ENCODE assay signal across 8 mouse cellular contexts in genomic region chr17:34587814-34588213, GRCm38 (mm10). TPM values are rescaled to one million over a fixed set of nuclear protein-coding genes. Genes with fewer than 3 reads are reported as not detected.
A peak's percentile ranks its signal among the peaks of the same experiment; 100 is the strongest.
DNase-seq lines count a peak whose midpoint lies in the region; ATAC-seq and TF ChIP-seq lines count a peak whose summit lies in the region.

No protein-coding gene starts in this region.

- TF ChIP-seq POLR2A in bone marrow, adult 2 months (IDR thresholded peaks at IDR 0.05; ENCODE audit: borderline replicate concordance, control insufficient read depth, low read depth, low read length): no peak

- H3K9ac ChIP-seq in kidney, embryonic 15.5 days: peak overlapping the region; percentile 95
- H3K9ac ChIP-seq in hindbrain, embryonic 14.5 days: peak overlapping the region; percentile 95
- H3K9ac ChIP-seq in midbrain, embryonic 15.5 days: peak overlapping the region; percentile 86

- H3K4me3 ChIP-seq in kidney, embryonic 15.5 days (replicated peaks): peak overlapping the region; percentile 82
- peak overlapping the region; percentile 76 for H3K4me3 ChIP-seq in bone marrow, adult 2 months (replicated peaks; ENCODE audit: control insufficient read depth, low read depth, low read length)
- H3K4me3 ChIP-seq in hindbrain, embryonic 14.5 days (replicated peaks; ENCODE audit: low read length): peak overlapping the region; percentile 74
- H3K4me3 ChIP-seq in midbrain, embryonic 15.5 days: peak overlapping the region; percentile 78

- WGBS in kidney, embryonic 15.5 days: 4% methylated on average over 19 of the region's 19 CpGs
- under 1% methylated on average over 19 of the region's 19 CpGs for WGBS in bone marrow, adult 2 months
- WGBS in hindbrain, embryonic 14.5 days: 3% methylated on average over 19 of the region's 19 CpGs
- 4% methylated on average over 19 of the region's 19 CpGs for WGBS in midbrain, embryonic 15.5 days

- no peaks in the 10 kb centered on the region for H3K27me3 ChIP-seq in kidney, embryonic 15.5 days
- no peaks in the 10 kb centered on the region for H3K27me3 ChIP-seq in hindbrain, embryonic 14.5 days (ENCODE audit: control insufficient read depth, insufficient read depth, low read length)
- no peaks in the 10 kb centered on the region for H3K27me3 ChIP-seq in midbrain, embryonic 15.5 days (replicated peaks)

- no peak for ATAC-seq in kidney, embryonic 15.5 days (replicated peaks; ENCODE audit: low FRiP score)
- no peak for ATAC-seq in hindbrain, embryonic 14.5 days (ENCODE audit: low FRiP score)
- no peak for ATAC-seq in midbrain, embryonic 15.5 days (replicated peaks)

- no peaks in the 10 kb centered on the region for H3K9me3 ChIP-seq in kidney, embryonic 15.5 days (replicated peaks)
- H3K9me3 ChIP-seq in hindbrain, embryonic 14.5 days (ENCODE audit: control insufficient read depth, low read length): no peaks in the 10 kb centered on the region
- H3K9me3 ChIP-seq in midbrain, embryonic 15.5 days: no peaks in the 10 kb centered on the region

- H3K4me2 ChIP-seq in kidney, embryonic 15.5 days: peak overlapping the region; percentile 96
- peak overlapping the region; percentile 98 for H3K4me2 ChIP-seq in hindbrain, embryonic 14.5 days (replicated peaks)
- peak overlapping the region; percentile 87 for H3K4me2 ChIP-seq in midbrain, embryonic 15.5 days

- no peaks in the 10 kb centered on the region for H3K36me3 ChIP-seq in kidney, embryonic 15.5 days
- H3K36me3 ChIP-seq in hindbrain, embryonic 14.5 days (replicated peaks; ENCODE audit: control insufficient read depth, insufficient read depth): no peaks in the 10 kb centered on the region
- no peaks in the 10 kb centered on the region for H3K36me3 ChIP-seq in midbrain, embryonic 15.5 days (replicated peaks)

- peak overlapping the region; percentile 100 for H3K27ac ChIP-seq in kidney, embryonic 15.5 days
- H3K27ac ChIP-seq in bone marrow, adult 2 months (ENCODE audit: control insufficient read depth, insufficient read depth, low read depth, low read length, poor library complexity): peak overlapping the region; percentile 89
- H3K27ac ChIP-seq in hindbrain, embryonic 14.5 days: peak overlapping the region; percentile 98
- peak overlapping the region; percentile 100 for H3K27ac ChIP-seq in midbrain, embryonic 15.5 days

- peaks cover 57% of the 10 kb centered on the region for H3K4me1 ChIP-seq in kidney, embryonic 15.5 days
- no peaks in the 10 kb centered on the region; the same call in 1 of the 2 replicates for H3K4me1 ChIP-seq in bone marrow, adult 2 months (ENCODE audit: control insufficient read depth, insufficient read depth, low read length)
- peaks cover 43% of the 10 kb centered on the region for H3K4me1 ChIP-seq in hindbrain, embryonic 14.5 days (replicated peaks; ENCODE audit: control insufficient read depth, insufficient read depth, low read length)
- peaks cover 44% of the 10 kb centered on the region for H3K4me1 ChIP-seq in midbrain, embryonic 15.5 days

- no peak for DNase-seq in kidney, adult 11 months
- DNase-seq in hindbrain, embryonic 14.5 days (ENCODE audit: low spot score): no peak
- DNase-seq in adrenal gland, adult (ENCODE audit: inconsistent age in 2 of 2, low spot score in 1 of 2): no peak
- DNase-seq in left cerebral cortex, adult 8-10 months (ENCODE audit: low spot score in 2 of 2): no peak
- DNase-seq in spleen, postnatal 4 days (ENCODE audit: low spot score in 2 of 2): no peak

- TF ChIP-seq CTCF in bone marrow, adult 2 months (IDR thresholded peaks at IDR 0.05; ENCODE audit: control insufficient read depth, insufficient read depth, low read length): no peak

RNA-seq across cellular contexts. Expression of gene Gpsm3, which starts 1.8 kb away (rescaled TPM):
- polyA plus RNA-seq in kidney, embryonic 15.5 days (2015; fragmentation: Nextera tagmentation; extraction: Ambion mirVana): 20.8 and 22.6 TPM in 2 replicates
- polyA plus RNA-seq in bone marrow, adult 2 months (2011; ENCODE audit: insufficient read depth, insufficient read length, low replicate concordance, missing spikeins): 85.2 and 156 TPM in 2 replicates
- 4.2 and 4.7 TPM in 2 replicates for polyA plus RNA-seq in hindbrain, embryonic 14.5 days (2014; fragmentation: Nextera tagmentation; extraction: Ambion mirVana)
- 3.8 and 5.1 TPM in 2 replicates for polyA plus RNA-seq in midbrain, embryonic 15.5 days (2015; fragmentation: Nextera tagmentation; extraction: Ambion mirVana)
- total RNA-seq in left cerebral cortex, adult 8-10 months (2022): 1 to 10 TPM; 2.1 to 4.2 (median 3.4) TPM

RNA-seq across cellular contexts. Expression of gene Pbx2, which starts 3.3 kb away (rescaled TPM):
- polyA plus RNA-seq in kidney, embryonic 15.5 days (2015; fragmentation: Nextera tagmentation; extraction: Ambion mirVana): 14.9 and 16.7 TPM in 2 replicates
- 50.3 and 95.1 TPM in 2 replicates for polyA plus RNA-seq in bone marrow, adult 2 months (2011; ENCODE audit: insufficient read depth, insufficient read length, low replicate concordance, missing spikeins)
- polyA plus RNA-seq in hindbrain, embryonic 14.5 days (2014; fragmentation: Nextera tagmentation; extraction: Ambion mirVana): 7.1 and 10.5 TPM in 2 replicates
- 10.2 and 10.7 TPM in 2 replicates for polyA plus RNA-seq in midbrain, embryonic 15.5 days (2015; fragmentation: Nextera tagmentation; extraction: Ambion mirVana)
- 10 to 100 TPM; 59.5 to 66.5 (median 62.6) TPM for total RNA-seq in left cerebral cortex, adult 8-10 months (2022)

RNA-seq across cellular contexts. Expression of gene Ager, which starts 9.8 kb away (rescaled TPM):
- 6.5 and 7.5 TPM in 2 replicates for polyA plus RNA-seq in kidney, embryonic 15.5 days (2015; fragmentation: Nextera tagmentation; extraction: Ambion mirVana)
- 12.2 and 16.3 TPM in 2 replicates for polyA plus RNA-seq in bone marrow, adult 2 months (2011; ENCODE audit: insufficient read depth, insufficient read length, low replicate concordance, missing spikeins)
- polyA plus RNA-seq in hindbrain, embryonic 14.5 days (2014; fragmentation: Nextera tagmentation; extraction: Ambion mirVana): 1.1 and 1.4 TPM in 2 replicates
- 1.7 and 1.8 TPM in 2 replicates for polyA plus RNA-seq in midbrain, embryonic 15.5 days (2015; fragmentation: Nextera tagmentation; extraction: Ambion mirVana)
- under 1 TPM; 0.39 to 0.83 (median 0.54) TPM for total RNA-seq in left cerebral cortex, adult 8-10 months (2022)

RNA-seq across cellular contexts. Expression of gene Rnf5, which starts 15.7 kb away (rescaled TPM):
- polyA plus RNA-seq in kidney, embryonic 15.5 days (2015; fragmentation: Nextera tagmentation; extraction: Ambion mirVana): 166 and 168 TPM in 2 replicates
- polyA plus RNA-seq in bone marrow, adult 2 months (2011; ENCODE audit: insufficient read depth, insufficient read length, low replicate concordance, missing spikeins): 36.4 and 42.3 TPM in 2 replicates
- polyA plus RNA-seq in hindbrain, embryonic 14.5 days (2014; fragmentation: Nextera tagmentation; extraction: Ambion mirVana): 196 and 211 TPM in 2 replicates
- 306 and 313 TPM in 2 replicates for polyA plus RNA-seq in midbrain, embryonic 15.5 days (2015; fragmentation: Nextera tagmentation; extraction: Ambion mirVana)
- 10 to 100 TPM; 73.3 to 77.6 (median 76.0) TPM for total RNA-seq in left cerebral cortex, adult 8-10 months (2022)

RNA-seq across cellular contexts. Expression of gene Agpat1, which starts 16.2 kb away (rescaled TPM):
- 60.8 and 72.2 TPM in 2 replicates for polyA plus RNA-seq in kidney, embryonic 15.5 days (2015; fragmentation: Nextera tagmentation; extraction: Ambion mirVana)
- polyA plus RNA-seq in bone marrow, adult 2 months (2011; ENCODE audit: insufficient read depth, insufficient read length, low replicate concordance, missing spikeins): 37.4 and 66.7 TPM in 2 replicates
- 123 and 126 TPM in 2 replicates for polyA plus RNA-seq in hindbrain, embryonic 14.5 days (2014; fragmentation: Nextera tagmentation; extraction: Ambion mirVana)
- polyA plus RNA-seq in midbrain, embryonic 15.5 days (2015; fragmentation: Nextera tagmentation; extraction: Ambion mirVana): 128 and 130 TPM in 2 replicates
- 100 to 1,000 TPM; 150 to 164 (median 155) TPM for total RNA-seq in left cerebral cortex, adult 8-10 months (2022)
